Mouse (Mus musculus): ENCODE measurements around the gene Uqcrq.
"Not testable (repeated sequence)": the region's sequence is repeated elsewhere in the genome, so short reads cannot be mapped to it uniquely, and the experiment has no call there.

Gene Uqcrq

DNA sequence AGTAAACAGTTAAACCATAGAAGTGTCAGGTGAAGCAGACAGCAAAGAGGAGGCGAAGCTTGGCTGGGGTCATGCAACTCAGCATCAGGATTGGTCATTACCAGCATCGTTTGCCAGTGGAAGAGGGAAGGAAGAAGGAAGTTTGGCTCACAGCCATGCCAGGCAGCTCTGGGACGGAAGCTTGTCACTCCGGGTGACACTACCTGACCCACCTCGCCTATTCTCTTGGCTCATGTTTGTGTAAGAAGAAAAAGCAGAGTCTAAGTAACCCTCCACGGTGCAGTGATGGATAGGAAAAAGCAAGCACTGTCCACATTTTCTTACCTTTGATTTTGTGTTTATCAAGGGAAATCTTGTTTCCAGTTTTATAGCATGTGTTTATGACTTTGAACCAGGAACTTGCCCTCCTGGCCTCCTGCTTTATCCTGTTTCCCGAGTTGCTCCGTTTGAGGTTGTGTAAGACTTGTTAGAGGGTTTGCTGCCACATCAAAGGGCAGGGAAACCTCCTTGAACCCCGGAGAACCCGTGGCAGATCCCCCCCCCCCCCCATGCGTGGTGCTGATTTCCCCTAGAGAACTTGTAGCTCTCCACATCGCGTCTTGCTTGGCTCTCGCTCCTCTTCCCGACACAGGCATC is 19.6 kb upstream of the Uqcrq start:
- no peak for DNase-seq

DNA sequence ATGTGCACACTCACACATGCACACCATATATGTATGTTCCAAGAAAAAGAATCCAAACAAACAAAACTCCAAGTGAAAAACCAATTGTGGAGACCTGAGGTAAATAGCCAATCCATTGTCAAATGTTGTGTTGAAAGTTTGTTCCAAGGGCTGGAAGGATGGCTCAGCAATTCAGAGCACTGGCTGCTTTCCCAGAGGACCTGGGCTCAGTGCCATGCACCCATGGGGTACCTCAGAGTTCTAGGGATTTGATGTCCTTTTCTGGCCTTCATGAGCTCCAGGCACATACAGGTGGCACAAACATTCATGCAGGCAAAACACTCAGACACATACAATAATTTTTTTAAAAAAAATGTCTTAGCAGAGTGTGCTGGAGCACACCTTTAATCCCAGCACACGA is 17.9 kb upstream of the Uqcrq start:
- no peak for DNase-seq

DNA sequence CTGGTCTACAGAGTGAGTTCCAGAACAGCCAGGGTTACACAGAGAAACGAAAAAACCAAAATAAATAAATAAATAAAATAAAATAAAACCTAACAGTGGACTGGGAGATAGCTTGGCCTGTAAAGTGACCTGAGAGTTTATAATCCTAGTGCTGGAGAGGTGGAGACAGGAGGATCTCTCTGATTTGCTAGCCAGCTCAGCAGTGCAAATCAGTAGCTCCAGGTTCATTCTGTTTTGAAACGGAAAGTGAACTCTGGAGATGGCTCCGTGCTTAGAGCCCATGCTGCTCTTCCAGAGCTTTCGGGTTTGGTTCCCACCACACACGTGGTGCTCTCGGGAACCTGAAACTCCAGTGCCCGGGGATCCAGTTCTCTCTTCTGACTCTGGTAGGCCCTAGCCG is 17.4 kb upstream of the Uqcrq start:
- DNase-seq = no peak

DNA sequence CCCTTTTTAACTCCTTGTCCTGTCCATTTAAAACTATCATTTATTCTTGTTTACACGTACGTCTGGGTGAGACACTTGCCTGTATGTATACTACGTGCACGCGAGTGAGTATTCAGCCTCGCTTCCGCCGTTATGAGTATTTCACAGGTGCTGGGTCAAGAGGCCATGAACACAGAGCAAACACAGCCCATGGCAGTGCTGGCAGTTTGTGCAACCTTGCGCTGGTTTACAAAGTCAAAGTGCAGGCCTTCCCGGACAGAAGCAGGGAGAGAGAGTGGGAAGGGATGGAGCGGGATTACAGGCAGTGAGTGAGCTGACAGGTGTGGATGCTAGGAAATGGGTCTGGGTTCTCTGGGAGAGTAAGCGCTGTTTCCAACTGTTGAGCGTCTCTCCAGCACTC is 15.6 kb upstream of the Uqcrq start:
- DNase-seq = no peak

DNA sequence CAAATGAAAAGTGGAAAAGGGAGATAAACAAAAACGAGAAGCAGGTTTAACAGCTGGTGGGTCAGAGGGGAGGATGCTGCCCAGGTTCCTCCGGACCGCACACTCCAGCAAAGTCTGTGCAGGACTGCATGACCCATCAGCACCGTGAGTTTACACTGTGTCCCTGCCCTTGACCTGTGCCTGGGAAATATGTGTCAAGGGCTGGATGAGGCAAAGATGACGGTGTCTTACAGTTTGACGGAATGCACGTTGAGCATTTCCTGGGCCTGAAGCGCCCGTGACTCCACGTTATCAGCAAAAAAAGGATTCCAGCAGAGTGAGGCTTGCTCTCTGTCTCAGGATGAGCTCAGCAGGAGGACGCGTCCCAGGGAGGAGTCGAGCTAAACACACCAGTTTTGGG is 14.9 kb upstream of the Uqcrq start:
- DNase-seq = no peak

DNA sequence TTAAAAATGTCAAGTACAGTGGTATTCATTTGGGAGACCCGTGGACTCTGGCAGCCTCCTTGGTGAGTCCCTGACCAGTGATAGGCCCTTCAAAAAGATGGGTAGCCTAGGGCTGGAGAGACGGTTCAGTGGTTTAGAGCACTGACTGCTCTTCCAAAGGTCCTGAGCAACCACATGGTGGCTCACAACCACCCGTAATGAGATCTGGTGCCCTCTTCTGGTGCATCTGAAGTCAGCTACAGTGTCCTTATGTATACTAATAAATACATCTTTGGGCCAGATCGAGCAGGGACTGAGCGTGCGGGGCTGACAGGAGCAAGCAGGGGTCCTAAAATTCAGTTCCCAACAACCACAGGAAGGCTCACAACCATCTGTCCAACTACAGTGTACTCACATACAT is 13.2 kb upstream of the Uqcrq start:
- peak; percentile 52 for DNase-seq

DNA sequence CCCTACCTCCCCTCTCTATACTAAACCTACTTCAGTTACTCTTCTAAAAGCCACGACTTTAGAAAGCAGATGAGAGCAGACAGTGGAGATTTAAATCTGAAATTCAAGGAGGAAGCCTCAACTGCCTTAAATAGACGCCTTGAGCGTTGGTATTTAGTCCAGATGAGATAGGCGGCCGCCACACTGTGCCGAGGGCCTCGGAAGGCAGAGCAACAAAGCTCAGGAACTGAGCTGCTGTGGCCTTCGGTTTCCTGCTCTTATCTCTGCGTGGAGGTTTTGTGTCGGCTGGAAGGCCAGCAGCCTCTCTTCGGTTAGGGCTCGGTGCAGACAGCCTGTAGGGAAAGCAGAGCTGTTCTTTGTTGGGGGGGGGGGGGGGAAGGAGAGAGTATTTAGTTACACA is 11.3 kb upstream of the Uqcrq start:
- DNase-seq = no peak

DNA sequence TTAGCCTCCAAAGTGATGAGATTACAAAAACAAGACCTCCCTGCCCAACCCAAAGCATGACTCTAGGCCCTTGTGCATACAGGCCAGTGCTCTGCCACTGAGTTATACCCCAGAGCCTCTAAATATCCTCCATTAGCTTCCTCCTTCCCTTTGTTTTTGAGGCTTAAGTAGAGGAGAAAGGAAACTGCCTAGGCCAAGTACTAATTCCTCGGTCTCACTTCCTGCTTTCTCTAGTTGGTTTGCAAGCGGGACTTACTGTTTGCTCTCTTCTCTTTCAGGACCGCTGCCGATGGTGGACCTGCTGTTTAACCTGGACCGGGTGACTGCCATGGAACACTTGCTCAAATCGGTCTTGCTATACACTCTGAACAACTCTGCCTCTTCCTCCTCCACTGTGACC is 5.7 kb upstream of the Uqcrq start:
- DNase-seq = no peak

DNA sequence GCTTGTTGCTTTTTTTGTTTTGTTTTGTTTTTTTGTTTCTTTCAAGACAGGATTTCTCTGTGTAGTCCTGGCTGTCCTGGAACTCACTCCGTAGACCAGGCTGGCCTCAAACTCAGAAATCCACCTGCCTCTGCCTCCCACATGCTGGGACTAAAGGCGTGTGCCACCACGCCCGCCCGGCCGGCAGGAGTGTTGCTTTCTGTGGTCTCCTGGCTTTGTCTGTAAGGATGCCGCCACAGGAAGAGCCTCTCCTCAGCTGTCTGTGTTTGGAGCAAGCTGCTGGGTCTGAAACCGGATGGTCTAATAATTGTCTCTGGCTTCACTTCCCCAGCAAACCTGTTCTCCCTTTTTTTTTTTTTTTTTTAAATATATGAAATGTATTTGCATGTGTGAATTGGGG is 4.9 kb upstream of the Uqcrq start:
- no peak for DNase-seq

DNA sequence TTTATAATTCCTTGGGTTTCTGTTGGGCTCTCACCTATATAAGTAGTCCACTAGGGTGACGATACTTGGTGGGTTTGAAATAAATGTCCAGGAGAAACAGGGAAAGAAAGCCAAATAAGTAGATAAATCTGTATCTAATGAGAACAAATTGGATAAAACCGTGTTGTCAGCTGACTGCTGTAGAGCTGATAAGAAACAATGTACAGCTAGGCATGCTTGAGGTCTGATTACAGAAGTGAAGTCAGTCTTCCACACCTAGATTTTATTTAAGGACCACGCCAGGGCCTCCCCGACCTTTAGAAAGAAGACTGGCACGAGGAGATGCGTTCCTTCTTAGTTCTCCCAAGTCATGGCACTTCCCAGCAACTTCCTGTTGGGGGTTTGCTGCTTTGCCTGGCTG is 2.4 kb upstream of the Uqcrq start:
- no peak for DNase-seq

DNA sequence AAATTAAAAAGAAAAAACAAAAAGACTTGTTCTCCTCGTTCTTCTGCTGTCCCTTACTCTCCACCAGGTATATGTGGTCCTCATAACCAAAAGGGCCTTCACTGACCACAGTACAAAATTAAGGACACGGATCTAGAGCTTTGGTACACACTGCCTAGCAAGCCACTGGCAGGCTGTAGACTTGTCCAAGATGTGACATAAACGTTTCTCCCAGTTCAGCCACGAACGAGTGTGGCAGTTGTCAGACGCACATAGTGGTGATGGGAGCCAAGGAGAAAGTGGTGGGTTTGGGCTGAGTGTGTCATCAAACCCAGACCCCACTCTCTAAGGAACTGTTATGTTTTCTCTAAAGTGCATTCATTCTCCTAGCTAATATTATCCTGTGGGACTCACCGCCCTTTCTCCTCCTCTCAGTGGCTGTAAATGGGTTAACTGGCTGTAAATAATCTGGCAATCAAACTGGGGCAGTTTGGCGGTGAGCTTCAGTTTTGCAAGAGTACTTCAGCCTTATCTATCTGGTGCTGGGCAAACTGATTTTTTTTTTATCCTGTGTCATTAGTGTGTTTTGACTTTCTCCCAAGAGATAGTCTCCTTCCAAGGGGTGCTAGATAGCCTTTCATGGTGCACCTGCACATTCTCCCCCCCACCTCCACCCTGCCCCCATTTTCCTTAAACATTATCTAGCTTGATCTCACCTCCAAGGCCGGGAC is 871 bp upstream of the Uqcrq start:
- DNase-seq = peak; percentile 26

DNA sequence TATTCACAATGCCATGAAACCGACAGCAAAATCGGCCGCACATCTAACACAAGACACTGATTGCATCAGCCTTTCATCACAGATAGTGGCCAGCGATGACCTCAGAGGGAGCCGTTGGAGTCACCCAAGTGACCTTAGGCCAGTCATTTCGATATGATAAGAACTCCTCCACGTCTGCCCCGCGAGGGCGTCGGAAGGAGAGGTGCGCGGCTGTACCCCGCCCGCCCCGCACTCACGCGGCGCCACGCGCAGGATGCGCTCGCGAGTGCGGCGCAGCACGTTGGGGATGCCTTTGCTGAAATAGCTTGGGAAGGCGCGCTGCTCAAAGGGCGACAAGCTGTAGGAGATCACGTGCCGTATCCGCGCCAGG is 346 bp downstream of the Uqcrq start:
- no peak for DNase-seq

DNA sequence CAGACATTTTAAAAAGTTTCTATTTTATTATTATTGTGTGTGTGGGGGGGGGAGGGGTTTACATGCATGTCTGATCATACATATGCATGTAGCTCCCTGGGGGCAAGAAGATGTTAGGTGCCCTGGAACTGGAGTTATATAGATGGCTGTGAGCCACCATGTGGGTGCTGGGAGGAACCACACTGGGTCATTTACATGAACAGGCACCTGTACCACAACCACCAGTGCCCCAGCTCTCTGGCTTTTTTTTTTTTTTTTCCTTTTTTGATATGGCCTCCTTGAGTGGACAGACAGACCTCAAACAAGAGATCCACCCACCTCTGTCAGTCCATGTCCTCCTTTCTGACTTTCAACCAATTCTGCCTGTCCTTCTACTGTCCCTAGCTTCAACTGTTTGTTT is 1.4 kb downstream of the Uqcrq start:
- DNase-seq = no peak

DNA sequence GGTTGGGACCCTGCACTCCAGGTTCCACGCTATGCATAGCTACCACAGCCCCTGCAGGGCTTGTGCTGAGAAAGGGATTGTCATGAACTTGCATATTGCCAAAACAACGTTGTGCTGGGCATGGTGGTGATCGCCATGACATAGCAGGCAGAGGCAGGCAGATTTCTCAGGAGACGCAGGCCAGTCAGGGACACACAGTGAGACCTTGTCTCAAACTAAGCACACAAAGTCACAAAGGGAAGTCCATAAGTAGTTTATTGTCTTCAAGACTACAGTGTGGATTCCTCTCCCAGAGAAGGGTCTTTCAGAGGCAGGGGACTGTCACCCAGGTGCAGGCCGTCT is 1.9 kb downstream of the Uqcrq start:
- DNase-seq = no peak

DNA sequence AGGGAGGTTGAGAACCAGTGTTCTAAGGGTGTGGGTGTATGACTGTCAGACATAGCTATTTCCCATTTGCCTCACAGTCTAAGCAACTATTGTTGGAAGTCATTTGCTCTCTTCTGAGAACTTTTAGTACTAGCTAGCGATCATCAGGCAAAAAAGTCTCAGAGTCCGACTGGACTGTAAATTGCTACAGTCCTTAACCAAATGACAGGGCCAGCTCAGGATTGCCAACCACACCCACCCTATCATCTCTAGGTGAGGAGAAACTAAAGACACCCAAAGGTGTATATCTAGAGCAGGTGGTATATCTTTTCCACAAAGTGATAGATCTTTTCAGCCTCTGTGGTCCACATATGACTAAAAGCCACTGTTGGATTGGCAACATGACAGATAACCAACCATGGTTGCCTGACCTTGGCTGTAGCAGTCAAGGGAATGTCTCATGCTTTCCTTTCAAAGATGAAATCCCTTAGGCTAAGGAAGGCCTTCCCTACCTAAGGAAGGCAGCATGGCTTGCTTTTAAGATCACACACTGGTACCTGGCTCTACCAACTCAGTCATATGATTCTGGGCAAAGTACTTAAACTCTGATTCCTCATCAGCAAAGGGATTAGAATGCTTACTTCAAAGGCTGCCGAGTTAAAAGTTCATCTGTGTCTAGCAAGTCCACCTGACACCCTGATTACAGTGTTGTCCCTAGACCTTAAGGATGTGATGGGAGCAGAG is 2.5 kb downstream of the Uqcrq start:
- DNase-seq = no peak

DNA sequence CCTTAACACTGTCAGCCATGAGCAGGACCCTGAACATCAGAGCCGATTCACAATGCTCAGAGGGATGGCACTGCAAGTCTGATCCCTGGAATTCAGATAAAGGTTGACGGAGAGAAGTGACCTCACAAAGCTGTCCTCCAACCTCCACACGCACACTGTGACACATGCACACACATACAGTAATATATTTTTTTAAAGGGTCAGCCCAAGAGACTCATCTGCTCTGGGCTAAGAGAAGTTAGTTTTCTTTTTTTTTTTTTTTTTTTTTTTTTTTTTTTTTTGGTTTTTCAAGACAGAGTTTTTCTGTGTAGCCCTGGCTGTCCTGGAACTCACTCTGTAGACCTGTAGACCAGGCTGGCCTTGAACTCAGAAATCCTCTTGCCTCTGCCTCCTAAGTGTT is 3.7 kb downstream of the Uqcrq start:
- not testable (repeated sequence) for DNase-seq

DNA sequence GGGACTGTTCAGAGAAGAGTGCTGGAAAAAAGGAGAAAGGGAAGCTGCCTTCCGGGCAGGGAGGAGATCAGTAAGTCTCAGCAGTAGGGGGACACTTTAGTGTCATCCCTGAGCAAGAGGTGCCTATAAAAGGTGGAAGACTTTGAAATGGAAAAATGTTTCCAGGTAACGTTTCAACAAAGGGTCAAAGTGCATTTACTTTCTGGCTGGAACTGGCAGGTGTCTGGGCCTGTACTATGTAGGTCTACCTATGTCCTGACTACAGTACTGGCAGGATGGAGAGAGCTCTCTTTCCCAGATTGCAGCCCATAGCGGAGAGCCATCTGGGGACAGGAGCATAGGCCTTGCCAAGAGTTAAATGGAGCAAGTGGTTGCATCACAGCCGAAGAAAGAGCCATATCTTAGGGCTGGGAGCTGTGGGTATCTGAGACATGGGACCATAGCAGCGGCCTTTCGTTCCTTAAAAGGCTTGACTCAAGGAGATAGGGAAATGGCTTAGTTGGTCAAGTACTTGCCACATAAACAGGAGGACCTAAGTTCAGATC is 4.8 kb downstream of the Uqcrq start:
- no peak for DNase-seq

DNA sequence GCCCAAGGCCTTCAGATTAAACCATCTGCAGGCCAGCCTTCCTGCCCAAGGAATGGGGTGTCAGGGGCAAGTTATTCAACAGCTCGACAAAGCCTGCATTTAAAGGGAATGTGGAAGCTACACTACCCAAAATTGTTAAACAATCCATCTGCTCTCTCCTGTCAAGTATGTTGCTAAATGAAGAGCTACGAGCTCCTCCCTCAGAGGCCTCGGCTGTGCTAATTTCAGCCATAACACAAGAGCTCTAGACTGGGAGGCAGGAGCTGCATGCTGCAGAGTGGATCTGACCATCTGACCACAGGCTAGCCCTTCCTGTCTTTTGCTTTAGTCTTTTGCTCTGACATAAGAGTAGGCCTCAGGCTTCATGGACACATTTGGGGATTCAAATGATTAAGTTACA is 5.4 kb downstream of the Uqcrq start:
- DNase-seq = no peak

DNA sequence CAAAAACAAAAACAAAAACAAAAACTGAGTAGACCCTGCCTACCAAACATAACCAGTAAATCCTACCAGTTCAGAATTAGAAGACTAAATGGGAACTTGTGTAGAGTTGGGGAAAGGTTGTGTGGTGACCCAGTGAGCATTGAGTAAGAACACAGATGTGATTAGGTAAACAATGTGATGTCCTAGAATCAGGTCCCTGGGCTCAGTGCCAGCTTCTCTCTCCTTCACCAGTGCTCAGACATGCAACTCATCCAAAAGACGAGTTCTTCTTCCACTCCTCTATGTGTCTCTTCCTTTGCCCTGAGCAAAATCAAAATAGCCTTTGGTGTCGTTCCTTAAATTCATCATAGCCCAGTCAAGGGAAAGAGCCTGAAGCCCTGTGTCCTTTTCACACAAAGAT is 5.8 kb downstream of the Uqcrq start:
- DNase-seq = peak; percentile 16

DNA sequence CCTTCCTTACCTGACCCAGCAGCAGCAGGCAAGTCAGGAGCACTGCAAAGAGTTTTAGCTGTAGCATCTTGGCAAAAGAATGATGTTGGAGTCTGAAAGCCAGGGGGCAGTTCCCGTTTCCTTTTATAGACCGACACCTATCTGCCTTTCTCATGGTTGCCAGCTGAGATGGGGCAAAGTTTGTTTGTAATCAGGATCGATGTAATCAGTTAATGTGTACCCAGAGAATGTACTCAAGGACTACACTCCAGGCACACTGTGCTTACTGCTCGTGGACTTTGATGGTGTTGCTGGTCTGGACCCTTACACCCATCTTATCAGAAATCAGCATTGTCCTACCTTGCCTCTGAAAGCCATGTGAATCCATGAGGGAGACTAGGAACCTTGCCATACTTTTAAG is 7.6 kb downstream of the Uqcrq start, which contains the start of gene Leap2:
Leap2 (minus strand) TSS at position 135 of the 400 bp plus-strand sequence.
- DNase-seq = no peak

DNA sequence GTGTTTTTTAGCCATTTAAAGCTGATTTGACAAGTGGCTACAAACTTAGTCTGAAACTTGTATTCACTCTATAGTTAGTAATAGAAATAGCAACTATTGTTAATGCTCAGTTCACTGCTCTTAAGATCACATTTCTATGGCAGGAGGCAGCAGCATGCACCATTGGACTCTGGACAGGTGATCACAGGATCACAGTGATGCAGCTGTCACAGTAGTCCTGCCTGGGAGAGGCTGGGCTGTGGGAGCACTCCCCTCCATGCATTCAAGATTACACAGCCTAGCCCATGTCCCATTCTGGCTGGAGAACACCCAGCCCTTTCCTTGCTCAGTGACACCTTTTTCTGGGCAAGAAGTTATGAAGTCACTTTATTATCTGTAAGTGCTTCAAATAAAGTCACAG is 12.6 kb downstream of the Uqcrq start:
- no peak for DNase-seq

DNA sequence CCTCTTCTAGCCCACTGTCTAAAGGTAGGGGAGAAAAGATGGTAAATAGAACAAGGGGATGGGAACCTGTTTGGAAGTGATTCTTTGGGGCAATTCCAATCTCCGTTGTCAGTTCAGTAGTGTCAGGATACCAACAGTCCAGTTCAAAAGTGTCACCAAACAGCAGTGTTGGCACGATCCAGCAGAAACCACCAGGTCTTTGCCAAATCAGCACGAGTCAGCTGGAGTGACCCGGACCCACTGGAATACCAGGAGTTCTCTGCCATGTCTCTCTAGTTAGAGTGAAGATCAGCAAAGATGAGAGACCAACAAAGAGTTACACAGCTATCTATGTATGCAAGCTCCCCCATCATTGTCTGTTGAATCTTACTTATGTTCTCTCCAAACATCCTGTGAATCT is 16.8 kb downstream of the Uqcrq start:
- DNase-seq = no peak

DNA sequence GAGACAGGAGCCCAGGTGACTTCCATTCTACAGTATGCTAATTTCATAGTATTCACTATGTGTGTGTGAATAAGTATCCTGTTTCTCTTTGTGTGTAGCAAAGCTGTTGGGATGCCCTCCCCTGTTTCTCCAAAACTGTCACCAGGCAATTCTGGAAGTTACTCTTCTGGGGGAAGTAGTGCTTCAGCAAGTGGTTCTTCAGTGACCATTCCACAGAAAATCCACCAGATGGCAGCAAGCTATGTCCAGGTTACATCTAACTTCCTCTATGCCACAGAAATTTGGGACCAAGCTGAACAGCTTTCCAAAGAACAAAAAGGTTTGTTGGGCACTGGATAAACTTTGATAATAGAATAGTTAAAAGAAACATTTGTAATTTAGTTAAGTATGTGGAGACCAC is 18.9 kb downstream of the Uqcrq start:
- DNase-seq = peak; percentile 30

DNA sequence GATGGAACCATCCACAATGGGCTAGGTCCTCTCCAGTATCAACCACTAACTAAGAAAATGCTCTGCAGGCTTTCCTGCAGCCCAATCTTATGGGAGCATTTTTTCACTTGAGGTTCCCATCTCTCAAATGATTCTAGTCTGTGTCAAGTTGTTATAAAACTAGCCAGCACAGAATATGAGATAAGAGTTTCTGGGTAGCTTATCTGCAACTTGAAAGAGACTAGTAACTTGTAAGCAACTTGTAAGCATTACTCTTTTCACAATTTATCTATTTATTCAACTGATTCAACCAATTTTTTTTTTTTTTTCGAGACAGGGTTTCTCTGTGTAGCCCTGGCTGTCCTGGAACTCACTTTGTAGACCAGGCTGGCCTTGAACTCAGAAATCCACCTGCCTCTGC is 27.0 kb downstream of the Uqcrq start:
- no peak for DNase-seq
